Mouse (Mus musculus) limb, embryonic 12.5 days (tissue): ENCODE data around the gene Hopx. TPM values are rescaled to one million over a fixed set of nuclear protein-coding genes. Genes with fewer than 3 reads are reported as not detected.

ENCODE experiments used
- ATAC-seq: fragments of 200-750 bp; cut with Nextera tagmentation; 2 replicates; pipeline ENCODE4 v1.8.0; 2017; ENCODE audit warnings: low read depth, moderate TSS enrichment; ENCODE audit not compliant: insufficient number of reproducible peaks, insufficient read depth, low FRiP score, low TSS enrichment
- H3K27ac ChIP-seq: fragments of 300-500 bp; sonication (generic); 2 replicates; pipeline ENCODE4 v1.5.1; 2016; ENCODE audit warnings: mild to moderate bottlenecking, moderate library complexity
- H3K27me3 ChIP-seq: fragments of 300-500 bp; sonication (generic); 2 replicates; pipeline ENCODE4 v1.6.1; 2016; ENCODE audit warnings: mild to moderate bottlenecking, moderate library complexity
- H3K36me3 ChIP-seq: fragments of 300-500 bp; sonication (generic); 2 replicates; pipeline ENCODE4 v1.6.1; 2016; ENCODE audit warnings: mild to moderate bottlenecking, moderate library complexity
- H3K4me1 ChIP-seq: fragments of 300-500 bp; sonication (generic); replicated peaks from 2 replicates; pipeline ENCODE4 v1.6.1; 2016
- H3K4me2 ChIP-seq: fragments of 300-500 bp; sonication (generic); 2 replicates; pipeline ENCODE4 v1.6.1; 2016; ENCODE audit warnings: mild to moderate bottlenecking, moderate library complexity
- H3K4me3 ChIP-seq: fragments of 300-500 bp; sonication (generic); replicated peaks from 2 replicates; pipeline ENCODE4 v1.5.1; 2016; ENCODE audit warnings: mild to moderate bottlenecking
- H3K9ac ChIP-seq: fragments of 300-500 bp; sonication (generic); replicated peaks from 2 replicates; pipeline ENCODE4 v1.6.1; 2016; ENCODE audit warnings: mild to moderate bottlenecking, moderate library complexity
- H3K9me3 ChIP-seq: fragments of 300-500 bp; sonication (generic); 2 replicates; pipeline ENCODE4 v1.6.1; 2016; ENCODE audit warnings: mild to moderate bottlenecking, moderate library complexity
- WGBS: fragments of 180-500 bp; shearing (Covaris S2); methylation state at CpG from one replicate; pipeline ENCODE4 v1.1.7; 2016; 5-methylcytosine and 5-hydroxymethylcytosine counted together
- polyA plus RNA-seq: library from polyadenylated mRNA; unstranded; fragments of >200 nt; fragmentation: Nextera tagmentation; extraction: Ambion mirVana; gene quantifications from 2 replicates; pipeline ENCODE4 v1.2.1, GENCODE M21; 2016

Gene Hopx
- polyA plus RNA-seq, 1 experiment from 2014 or later, result not detected

DNA sequence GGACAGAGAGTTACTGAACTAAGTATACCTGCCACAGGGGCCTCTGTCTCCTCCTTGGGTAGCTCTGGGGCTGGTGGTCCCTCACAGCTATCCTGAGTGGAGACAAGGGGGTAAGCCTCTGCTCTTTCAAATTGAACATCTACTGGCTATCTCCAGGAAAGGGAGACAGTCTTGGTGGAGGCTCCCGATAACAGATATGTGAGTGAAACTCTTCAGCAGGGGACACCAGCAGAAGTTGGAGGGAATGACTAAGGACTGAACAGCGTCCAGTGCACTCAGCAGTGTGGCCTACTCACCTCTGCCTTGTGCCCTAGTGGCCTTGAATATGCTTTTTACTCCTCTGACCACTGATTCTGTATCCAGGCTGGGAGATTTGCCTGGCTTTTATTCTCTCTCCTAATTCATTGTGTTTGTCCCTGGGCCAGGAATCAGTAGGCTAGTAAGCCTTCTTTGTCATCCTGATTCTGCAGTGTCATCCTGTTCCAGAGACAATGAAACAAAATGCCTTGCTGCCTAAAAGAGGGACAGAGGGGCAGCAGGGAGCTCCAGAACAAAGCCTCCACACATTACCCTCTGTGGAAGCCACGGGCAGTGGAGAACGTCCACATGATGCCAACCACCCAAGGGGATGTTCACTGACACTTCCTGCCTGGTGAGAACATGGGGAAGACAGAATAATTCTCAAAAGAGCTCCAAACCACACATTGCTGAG is 31.7 kb upstream of the Hopx start:
- H3K36me3 ChIP-seq, result no peaks in the 10 kb centered on the region
- H3K27ac ChIP-seq, result no peak overlapping the region
- 84% methylated on average over 4 of the region's 4 CpGs for WGBS
- no peaks in the 10 kb centered on the region for H3K9me3 ChIP-seq
- no peaks in the 10 kb centered on the region for H3K27me3 ChIP-seq
- no peak overlapping the region for H3K4me2 ChIP-seq
- H3K4me1 ChIP-seq, result no peaks in the 10 kb centered on the region
- ATAC-seq, result no peak
- no peak overlapping the region for H3K4me3 ChIP-seq
- no peak overlapping the region for H3K9ac ChIP-seq

DNA sequence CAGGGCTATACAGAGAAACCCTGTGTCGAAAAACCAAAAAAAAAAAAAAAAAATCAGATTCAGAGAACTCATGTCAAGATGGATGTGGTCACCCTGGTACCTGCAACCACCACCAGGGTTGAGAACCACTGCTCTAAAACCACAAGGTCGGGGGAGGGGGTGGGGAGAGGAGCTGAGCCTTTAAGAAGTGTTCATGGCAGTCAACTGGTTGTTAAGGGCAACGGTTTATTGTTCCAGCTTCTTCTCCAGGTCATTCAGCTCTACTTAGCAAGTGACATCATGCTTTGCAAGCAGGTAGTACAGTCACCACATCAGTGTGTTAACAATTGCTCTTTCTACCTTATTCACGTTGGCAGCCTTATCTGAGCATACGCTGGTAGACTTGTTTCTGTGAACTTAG is 29.7 kb upstream of the Hopx start:
- H3K27ac ChIP-seq, result no peak overlapping the region
- H3K36me3 ChIP-seq, result no peaks in the 10 kb centered on the region
- H3K9ac ChIP-seq, result no peak overlapping the region
- no peaks in the 10 kb centered on the region for H3K9me3 ChIP-seq
- WGBS, result 73% methylated on average over 5 of the region's 5 CpGs
- no peak overlapping the region for H3K4me2 ChIP-seq
- H3K4me1 ChIP-seq, result peaks cover 16% of the 10 kb centered on the region
- no peaks in the 10 kb centered on the region for H3K27me3 ChIP-seq
- no peak for ATAC-seq
- no peak overlapping the region for H3K4me3 ChIP-seq

GRCm38 (mm10) chr5:77143076-77143475 is 28.2 kb upstream of the Hopx start:
- WGBS, result 82% methylated on average over 3 of the region's 3 CpGs
- no peak overlapping the region for H3K27ac ChIP-seq
- H3K27me3 ChIP-seq, result no peaks in the 10 kb centered on the region
- no peaks in the 10 kb centered on the region for H3K9me3 ChIP-seq
- H3K4me3 ChIP-seq, result no peak overlapping the region
- H3K36me3 ChIP-seq, result no peaks in the 10 kb centered on the region
- H3K4me1 ChIP-seq, result peaks cover 22% of the 10 kb centered on the region
- H3K9ac ChIP-seq, result no peak overlapping the region
- no peak overlapping the region for H3K4me2 ChIP-seq
- no peak for ATAC-seq

DNA sequence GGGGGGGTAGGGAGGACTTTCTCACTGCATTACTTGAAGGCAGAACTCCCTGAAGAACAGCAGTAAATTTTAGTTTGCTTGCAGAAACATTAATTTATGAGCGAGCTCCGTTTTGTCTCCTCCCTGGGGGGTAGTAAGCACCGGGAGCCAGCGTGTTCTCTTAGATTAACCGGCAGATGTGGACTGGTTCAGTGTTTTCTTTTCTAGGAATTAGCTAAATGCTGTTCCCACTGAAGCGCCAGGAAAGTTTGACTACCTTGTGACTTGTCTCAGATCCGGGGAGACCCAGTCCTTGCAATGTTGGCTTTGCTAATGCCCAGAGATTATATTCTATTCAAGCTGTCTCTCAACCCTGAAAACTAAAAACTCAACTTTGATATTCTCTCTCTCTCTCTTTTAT is 26.4 kb upstream of the Hopx start:
- no peaks in the 10 kb centered on the region for H3K36me3 ChIP-seq
- H3K27me3 ChIP-seq, result no peaks in the 10 kb centered on the region
- no peak for ATAC-seq
- H3K9me3 ChIP-seq, result no peaks in the 10 kb centered on the region
- no peak overlapping the region for H3K4me3 ChIP-seq
- H3K9ac ChIP-seq, result no peak overlapping the region
- H3K4me2 ChIP-seq, result peak overlapping the region; percentile 10; the same call in 1 of the 2 replicates
- peaks cover 33% of the 10 kb centered on the region for H3K4me1 ChIP-seq
- 29% methylated on average over 7 of the region's 7 CpGs for WGBS
- no peak overlapping the region for H3K27ac ChIP-seq

DNA sequence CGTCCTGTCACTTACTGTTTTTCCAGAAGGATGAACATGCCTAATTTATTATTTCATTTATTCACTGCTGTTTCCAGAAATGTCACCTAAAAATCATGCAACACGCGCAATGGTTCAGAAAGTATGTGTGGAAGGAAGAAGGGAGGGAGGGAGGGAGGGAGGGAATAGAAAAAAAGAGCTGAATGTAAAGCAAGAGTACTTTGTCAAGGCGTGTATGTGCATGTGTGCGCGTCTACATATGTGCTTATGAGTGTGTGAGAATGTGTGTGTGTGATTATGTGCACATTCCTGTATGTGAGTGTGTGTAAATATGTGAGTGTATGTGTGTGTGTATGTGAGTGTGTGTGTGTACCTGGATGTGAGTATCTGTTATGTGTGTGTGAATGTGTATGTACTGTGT is 25.9 kb upstream of the Hopx start:
- H3K27me3 ChIP-seq, result no peaks in the 10 kb centered on the region
- no peak overlapping the region for H3K4me2 ChIP-seq
- no peaks in the 10 kb centered on the region for H3K9me3 ChIP-seq
- H3K4me3 ChIP-seq, result no peak overlapping the region
- peaks cover 33% of the 10 kb centered on the region for H3K4me1 ChIP-seq
- no peak overlapping the region for H3K9ac ChIP-seq
- H3K27ac ChIP-seq, result 0 out of 2 replicates have a peak overlapping the region, but pooled peaks have one; percentile 1
- no peaks in the 10 kb centered on the region for H3K36me3 ChIP-seq
- no peak for ATAC-seq
- WGBS, result 83% methylated on average over 6 of the region's 6 CpGs

- no peak overlapping the region for H3K4me3 ChIP-seq
- H3K36me3 ChIP-seq, result no peaks in the 10 kb centered on the region
- no peak for ATAC-seq
- H3K4me2 ChIP-seq, result peak overlapping the region; percentile 30
- H3K27ac ChIP-seq, result no peak overlapping the region
- peaks cover 33% of the 10 kb centered on the region for H3K4me1 ChIP-seq
- H3K9me3 ChIP-seq, result no peaks in the 10 kb centered on the region
- H3K9ac ChIP-seq, result no peak overlapping the region
- WGBS, result 37% methylated on average over 6 of the region's 6 CpGs
- H3K27me3 ChIP-seq, result no peaks in the 10 kb centered on the region
Measured at GRCm38 (mm10) chr5:77140108-77140507, 25.2 kb upstream of the Hopx start.

DNA sequence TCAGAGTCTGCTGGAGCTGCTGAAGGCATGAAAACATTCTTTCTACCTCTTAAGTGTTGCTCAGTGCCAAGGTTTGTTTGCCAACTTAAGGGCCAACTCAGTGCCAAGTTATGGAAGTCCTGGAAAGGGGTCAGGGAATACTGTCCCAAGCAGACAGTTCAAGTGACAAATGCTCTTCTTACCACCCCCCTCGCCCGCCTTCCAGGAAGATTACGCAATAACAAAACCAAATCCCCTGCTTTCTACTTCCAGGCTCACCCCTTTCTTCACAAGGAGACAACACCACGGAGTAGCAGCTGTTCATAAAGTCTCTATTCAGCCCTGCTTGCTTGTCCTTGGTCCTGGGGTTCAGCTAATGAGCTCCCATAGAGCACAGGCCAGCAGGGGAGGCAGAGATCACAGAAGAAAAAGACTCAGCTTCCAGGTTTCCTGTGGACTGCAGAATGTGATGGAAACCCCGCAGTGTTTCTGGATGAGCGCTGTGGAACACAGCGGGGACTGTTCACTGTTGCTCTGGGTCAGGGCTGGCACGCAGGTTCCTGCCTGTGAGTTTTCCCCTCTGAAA is 22.9 kb upstream of the Hopx start:
- no peaks in the 10 kb centered on the region for H3K27me3 ChIP-seq

DNA sequence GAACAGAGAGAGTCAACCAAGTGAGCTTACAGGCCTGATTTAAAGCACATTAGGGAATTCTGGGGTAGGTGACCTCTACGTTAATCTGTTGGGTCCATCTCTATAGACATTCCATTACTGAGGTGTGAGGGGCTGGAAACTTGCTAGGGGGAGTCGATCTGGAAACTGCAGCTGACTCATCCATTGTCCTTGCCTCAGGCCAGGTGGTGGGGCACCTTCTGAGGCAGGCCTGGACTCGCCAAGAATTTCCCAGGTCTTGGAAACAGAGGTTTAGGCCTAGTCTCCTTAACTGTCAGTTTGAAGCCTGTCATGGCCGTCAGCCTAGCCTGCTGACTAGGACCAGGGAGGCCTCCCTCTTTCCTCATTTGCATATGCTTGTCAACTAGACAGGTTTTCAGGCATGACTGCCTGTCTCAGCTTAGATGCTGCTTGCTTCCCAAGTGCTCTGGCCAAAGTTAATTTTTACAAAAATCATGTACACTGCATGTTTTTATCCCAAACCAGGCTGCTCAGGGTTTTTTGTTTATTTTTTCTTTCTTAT is 21.8 kb upstream of the Hopx start:
- Histone ChIP-seq H3K27me3 (no peaks in the 10 kb centered on the region), H3K4me2 (no peak overlapping the region), H3K27ac (0 out of 2 replicates have a peak overlapping the region, but pooled peaks have one; percentile 23), H3K4me3 (no peak overlapping the region), H3K36me3 (no peaks in the 10 kb centered on the region), H3K9ac (no peak overlapping the region), H3K9me3 (no peaks in the 10 kb centered on the region), H3K4me1 (peaks cover 33% of the 10 kb centered on the region)
- no peak for ATAC-seq
- WGBS, result 63% methylated on average over 4 of the region's 4 CpGs

More for the DNA sequence above, 22.9 kb upstream of the Hopx start:
- Histone ChIP-seq H3K4me3 (no peak overlapping the region), H3K4me1 (peaks cover 33% of the 10 kb centered on the region), H3K9me3 (no peaks in the 10 kb centered on the region), H3K36me3 (no peaks in the 10 kb centered on the region), H3K4me2 (no peak overlapping the region), H3K27ac (0 out of 2 replicates have a peak overlapping the region, but pooled peaks have one; percentile 23), H3K9ac (no peak overlapping the region)
- 60% methylated on average over 8 of the region's 8 CpGs for WGBS
- ATAC-seq, result no peak

DNA sequence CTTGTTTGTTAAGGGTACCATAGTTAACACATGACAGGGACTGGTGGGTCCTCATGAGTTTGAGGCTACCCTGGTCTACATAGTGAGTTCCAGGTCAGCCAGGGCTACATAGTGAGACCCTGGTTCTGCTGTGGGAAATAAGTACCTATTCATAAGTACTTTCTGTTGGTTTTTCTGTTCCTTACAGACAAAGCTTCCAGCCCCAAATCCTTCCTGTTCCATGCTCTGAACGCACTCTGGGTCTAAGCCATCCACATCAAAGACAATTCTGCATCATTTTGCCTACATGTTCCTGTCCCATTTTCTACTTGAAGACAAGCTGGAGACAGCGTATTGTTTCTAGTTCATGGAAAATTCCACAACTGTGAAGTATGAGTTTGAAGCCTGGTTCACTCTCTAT is 20.0 kb upstream of the Hopx start:
- ATAC-seq, result no peak
- no peak overlapping the region for H3K4me2 ChIP-seq
- 95% methylated on average over 2 of the region's 2 CpGs for WGBS
- no peaks in the 10 kb centered on the region for H3K9me3 ChIP-seq
- peaks cover 18% of the 10 kb centered on the region for H3K4me1 ChIP-seq
- no peak overlapping the region for H3K4me3 ChIP-seq
- no peak overlapping the region for H3K27ac ChIP-seq
- no peaks in the 10 kb centered on the region for H3K27me3 ChIP-seq
- H3K36me3 ChIP-seq, result no peaks in the 10 kb centered on the region
- H3K9ac ChIP-seq, result no peak overlapping the region

DNA sequence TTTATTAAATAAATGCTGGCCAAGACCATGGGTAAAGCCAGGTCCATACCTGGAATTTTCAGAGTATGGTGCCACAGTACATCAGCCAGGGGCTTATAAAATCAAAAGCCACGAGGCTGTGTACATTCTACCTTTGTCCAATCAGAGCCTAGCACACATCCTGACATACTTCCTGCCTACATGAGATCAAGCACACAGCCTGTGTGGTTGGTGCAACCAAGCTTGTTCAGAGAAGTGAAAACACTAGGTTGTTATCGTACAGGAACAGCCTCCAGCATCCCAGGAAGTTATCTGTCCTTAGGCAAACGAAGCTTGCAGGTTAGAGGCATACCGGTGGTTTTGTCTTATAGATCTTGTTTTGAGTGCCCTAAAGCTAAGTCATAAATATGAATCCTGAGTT is 19.5 kb upstream of the Hopx start:
- 65% methylated on average over 4 of the region's 4 CpGs for WGBS
- ATAC-seq, result no peak

DNA sequence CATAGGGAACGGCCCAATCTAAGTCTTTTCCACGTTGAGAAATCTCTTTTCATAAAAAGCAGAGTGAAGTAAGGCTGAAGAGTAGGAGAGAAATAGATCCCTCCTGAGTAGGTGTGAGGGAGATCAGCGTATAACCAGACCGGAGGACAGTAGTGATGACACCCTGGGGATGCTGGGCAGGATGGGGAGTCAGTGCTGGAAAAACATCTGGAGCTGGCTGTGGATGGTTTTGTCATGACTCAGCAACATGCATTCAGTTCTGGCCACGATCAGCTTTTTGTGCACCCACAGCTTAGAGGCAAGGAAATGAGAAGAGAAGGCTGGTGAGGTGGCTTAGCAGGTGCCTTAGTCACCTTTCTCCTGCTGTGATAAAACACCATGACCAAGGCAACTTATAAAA is 19.0 kb upstream of the Hopx start:
- Histone ChIP-seq H3K9ac (no peak overlapping the region), H3K27me3 (no peaks in the 10 kb centered on the region), H3K4me2 (no peak overlapping the region), H3K4me1 (peaks cover 14% of the 10 kb centered on the region; the same call in 1 of the 2 replicates), H3K27ac (no peak overlapping the region), H3K9me3 (no peaks in the 10 kb centered on the region), H3K4me3 (no peak overlapping the region), H3K36me3 (no peaks in the 10 kb centered on the region)
- WGBS, result 65% methylated on average over 5 of the region's 5 CpGs
- no peak for ATAC-seq

More for the DNA sequence above, 19.5 kb upstream of the Hopx start:
- Histone ChIP-seq H3K4me1 (peaks cover 16% of the 10 kb centered on the region; the same call in 1 of the 2 replicates), H3K27ac (no peak overlapping the region), H3K4me2 (no peak overlapping the region), H3K9ac (no peak overlapping the region), H3K36me3 (no peaks in the 10 kb centered on the region), H3K27me3 (no peaks in the 10 kb centered on the region), H3K9me3 (no peaks in the 10 kb centered on the region), H3K4me3 (no peak overlapping the region)
